Mouse (Mus musculus): Measurements from ENCODE around the gene Igdcc3.

The Igdcc3 gene

DNA sequence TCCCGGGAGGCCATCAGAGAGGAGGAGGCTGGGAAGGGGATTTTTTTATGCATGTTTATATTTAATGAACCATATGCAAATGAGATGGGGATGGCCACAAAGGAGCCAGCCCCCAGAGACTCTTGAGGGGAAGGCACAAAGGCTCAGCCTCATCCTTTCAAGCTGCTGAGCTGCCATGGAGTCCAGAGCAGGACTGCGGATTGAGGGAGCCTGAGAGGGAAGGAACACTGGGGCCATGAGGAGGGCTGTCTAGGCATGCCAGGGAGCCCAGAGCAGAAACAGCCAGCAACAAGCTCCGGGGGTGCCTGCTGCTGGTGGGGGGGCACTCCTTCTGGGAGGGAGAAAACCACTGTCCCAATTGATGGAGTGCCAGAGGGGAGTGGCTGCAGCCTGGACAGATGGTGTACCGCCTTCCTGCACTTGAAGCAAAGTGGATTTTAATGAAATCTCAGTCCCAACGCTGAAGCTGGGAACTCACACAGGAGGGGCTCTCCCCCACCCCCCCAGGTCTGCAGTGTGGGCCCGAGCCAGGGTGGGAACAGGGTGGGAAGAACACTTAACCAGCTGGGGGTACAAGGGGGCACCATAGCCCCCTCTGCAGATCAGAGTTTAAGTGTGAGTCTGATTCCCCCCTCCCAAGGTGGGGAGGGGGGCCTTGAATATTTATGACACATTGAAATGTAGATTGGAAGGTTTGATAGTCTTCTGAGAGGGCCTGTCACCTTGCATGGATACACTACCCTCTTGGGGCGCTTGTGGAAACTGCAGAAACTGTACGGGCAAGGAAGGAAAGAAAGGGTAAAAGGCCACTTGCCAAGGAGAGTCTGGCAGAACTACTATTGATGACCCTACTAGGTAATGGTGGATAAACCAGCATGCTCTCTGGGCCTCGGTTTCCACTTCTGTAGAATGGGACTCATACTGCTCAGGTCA is 35.2 kb downstream of the Igdcc3 start:
- DNase-seq (ENCODE audit: inconsistent ontology term), result no peak

GRCm38 (mm10) chr9:65177497-65177896 is 36.5 kb downstream of the Igdcc3 start:
- no peak for DNase-seq (ENCODE audit: inconsistent ontology term)

DNA sequence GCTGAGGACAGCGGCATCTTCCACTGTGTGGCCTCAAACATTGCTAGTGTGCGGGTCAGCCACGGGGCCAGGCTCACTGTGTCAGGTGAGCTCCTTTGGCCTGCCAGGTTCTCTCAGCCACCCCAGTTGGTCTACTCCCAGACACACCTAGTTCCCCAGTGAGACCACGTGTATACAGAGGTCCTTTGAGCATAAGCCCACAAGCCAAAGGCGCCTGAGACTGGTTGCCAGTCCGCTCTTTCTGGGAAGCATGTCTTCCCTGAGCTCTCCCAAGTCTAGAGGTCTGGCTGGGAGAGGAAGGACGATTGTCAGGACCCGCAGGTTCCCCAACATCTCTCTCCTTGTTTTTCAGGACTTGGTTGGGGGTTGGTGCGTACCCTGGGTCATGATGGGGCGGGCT is 36.9 kb downstream of the Igdcc3 start:
- DNase-seq (ENCODE audit: inconsistent ontology term), result no peak

DNA sequence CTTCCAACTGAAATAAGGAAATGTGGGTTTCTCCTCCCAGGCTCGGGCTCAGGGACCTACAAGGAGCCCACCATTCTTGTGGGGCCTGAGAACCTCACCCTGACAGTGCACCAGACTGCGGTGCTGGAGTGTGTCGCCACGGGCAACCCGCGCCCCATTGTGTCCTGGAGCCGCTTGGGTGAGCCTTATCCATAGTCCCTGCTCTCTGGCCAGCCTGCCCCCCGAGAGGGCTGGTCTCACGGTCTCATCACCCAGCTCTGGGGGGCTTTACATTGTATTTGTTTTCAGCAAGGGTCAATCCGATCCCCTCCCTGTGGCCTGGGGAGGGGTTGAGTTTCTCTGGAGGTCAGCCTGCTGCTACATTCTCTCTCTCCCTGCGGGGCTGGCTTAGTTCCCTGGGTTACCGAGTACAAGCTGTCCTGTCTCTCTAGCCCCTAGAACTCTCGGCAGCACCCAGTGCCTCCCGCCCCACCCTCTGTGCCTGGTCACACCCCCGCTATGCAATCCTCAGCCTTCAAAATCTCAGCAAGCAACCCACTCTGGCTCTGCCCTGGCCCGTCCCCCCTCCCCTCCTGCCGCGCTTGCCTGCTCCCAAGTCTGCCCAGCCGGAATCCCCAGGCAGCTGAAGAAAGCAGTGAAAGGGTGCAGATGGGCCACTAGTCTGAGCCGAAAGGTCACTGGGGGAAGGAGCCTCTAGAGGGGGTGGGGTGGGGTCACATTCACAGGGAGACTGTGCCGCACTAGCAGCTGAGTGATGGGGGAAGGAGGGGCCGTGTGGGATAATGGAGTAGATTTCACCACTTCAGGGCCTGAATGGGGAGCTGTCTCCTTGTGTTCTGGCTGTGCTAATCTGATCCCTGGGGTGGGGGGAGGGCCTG is 37.6 kb downstream of the Igdcc3 start:
- DNase-seq (ENCODE audit: inconsistent ontology term), result peak; percentile 44

DNA sequence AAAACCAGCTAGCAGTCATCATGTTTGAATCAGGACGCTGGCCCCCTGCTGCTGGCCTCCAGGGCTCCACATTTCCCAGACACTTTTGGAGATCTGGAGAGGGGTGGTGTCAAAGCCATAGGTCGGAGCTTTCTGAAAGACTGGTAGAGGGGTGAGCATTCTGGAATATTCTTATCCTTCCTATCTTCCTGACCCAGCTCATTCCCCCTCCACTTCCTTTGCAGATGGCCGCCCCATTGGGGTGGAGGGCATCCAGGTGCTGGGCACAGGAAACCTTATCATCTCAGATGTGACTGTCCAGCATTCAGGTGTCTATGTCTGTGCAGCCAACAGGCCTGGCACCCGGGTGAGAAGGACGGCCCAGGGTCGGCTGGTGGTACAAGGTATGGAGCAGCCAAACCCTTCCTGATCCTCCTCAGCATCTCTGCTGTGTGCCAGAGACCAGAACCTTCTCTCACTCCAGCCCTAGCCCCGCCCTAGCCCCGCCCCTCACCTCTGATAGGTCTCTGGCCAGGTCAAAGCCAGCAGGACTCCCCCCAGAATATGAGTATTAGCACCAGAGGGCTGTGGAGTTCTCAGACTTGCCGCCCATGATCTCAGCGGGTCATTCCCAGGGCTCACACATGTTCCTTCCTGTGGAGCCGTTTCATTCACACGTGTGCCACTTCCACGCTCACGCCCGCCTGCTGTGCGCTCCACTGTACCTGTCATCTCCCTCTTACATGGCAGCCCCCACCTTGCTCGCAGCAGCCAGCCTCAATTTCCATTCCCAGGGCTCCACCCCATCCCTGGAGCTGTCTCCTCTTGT is 39.0 kb downstream of the Igdcc3 start:
- no peak for DNase-seq (ENCODE audit: inconsistent ontology term)

GRCm38 (mm10) chr9:65188599-65188998 is 47.6 kb downstream of the Igdcc3 start:
- DNase-seq (ENCODE audit: inconsistent ontology term), result peak; percentile 71

DNA sequence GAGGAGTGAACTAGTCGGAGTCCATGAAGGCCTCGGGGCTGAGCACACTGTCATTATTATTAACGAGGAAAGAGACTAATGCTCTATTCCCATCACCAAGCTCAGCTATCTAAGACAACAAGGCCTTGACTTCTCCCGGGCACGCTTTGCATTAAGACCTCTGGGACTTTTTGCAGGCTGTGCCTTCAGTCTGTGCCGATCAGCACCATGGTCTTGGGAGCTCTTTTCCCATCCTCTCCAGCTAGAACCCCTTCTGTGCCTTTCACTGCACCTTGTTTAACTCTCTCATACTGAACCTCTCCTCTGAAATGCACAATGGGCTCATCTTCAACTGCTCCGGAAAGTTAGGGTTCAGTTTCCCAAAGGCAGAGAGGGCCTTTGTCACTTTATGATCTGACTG is 49.3 kb downstream of the Igdcc3 start:
- DNase-seq (ENCODE audit: inconsistent ontology term), result no peak

DNA sequence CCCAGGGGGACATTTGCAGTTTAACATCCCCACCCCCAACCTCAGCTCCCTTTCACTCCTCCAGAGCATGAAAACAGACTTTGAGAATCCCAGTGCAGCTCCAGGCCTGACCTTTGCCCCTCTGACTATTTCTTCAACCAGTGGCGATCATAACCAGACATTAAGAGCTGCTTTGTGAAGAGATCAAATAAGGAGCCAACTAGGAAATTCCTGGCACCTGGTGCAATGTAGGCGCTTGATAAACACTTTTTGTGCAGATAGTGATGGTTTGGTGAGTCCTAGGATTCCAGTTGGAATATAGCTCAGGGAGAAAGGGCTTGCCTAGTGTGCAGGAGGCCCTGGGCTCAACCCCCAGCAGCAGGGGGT is 50.4 kb downstream of the Igdcc3 start:
- no peak for DNase-seq (ENCODE audit: inconsistent ontology term)

GRCm38 (mm10) chr9:65191755-65192469 is 50.9 kb downstream of the Igdcc3 start:
- no peak for DNase-seq (ENCODE audit: inconsistent ontology term)

- DNase-seq (ENCODE audit: inconsistent ontology term), result no peak
Observed at GRCm38 (mm10) chr9:65193214-65193613, 52.2 kb downstream of the Igdcc3 start.

DNA sequence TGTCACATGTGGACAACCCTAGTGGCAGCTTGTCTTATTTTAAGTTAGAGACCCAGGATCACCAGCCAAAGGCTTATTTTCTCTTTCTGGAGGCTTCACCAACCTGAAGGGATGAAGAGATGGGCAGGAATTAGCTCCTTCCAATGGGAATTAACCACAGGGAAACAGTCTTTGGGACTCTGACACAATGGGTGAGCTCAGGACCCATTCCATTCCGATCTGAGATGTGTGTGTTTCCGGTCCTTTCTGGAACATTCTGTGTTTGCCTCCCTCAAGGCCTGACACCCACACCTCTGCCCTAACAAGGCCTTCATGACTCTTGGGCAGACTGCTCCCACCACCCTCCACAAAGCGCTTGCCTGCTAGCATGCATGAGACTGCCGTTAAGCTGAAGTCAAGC is 54.1 kb downstream of the Igdcc3 start, which contains the start of gene Parp16:
Gene Parp16 (plus strand): TSS at position 301 of the 400 bp plus-strand sequence.
- no peak for DNase-seq (ENCODE audit: inconsistent ontology term)

DNA sequence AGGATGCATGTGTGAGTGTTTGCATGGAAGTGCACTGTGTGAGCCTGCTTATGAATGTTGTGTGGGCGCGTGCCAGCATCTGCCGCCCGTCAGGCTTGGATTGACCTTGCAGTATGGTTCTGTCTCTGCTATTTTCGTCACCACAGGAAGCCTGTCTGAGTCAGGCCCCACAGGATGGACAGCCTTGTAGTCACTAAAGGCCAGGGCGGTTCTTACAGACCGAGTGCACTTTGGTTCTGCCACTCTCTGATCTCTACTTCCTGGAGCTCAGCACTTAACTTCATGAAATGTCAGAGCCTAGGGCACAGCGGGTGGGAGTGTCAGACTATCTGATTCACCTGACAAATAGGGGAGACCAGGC is 54.6 kb downstream of the Igdcc3 start:
- no peak for DNase-seq (ENCODE audit: inconsistent ontology term)

GRCm38 (mm10) chr9:65195982-65196737 is 55.2 kb downstream of the Igdcc3 start:
- DNase-seq (ENCODE audit: inconsistent ontology term), result peak; percentile 95

DNA sequence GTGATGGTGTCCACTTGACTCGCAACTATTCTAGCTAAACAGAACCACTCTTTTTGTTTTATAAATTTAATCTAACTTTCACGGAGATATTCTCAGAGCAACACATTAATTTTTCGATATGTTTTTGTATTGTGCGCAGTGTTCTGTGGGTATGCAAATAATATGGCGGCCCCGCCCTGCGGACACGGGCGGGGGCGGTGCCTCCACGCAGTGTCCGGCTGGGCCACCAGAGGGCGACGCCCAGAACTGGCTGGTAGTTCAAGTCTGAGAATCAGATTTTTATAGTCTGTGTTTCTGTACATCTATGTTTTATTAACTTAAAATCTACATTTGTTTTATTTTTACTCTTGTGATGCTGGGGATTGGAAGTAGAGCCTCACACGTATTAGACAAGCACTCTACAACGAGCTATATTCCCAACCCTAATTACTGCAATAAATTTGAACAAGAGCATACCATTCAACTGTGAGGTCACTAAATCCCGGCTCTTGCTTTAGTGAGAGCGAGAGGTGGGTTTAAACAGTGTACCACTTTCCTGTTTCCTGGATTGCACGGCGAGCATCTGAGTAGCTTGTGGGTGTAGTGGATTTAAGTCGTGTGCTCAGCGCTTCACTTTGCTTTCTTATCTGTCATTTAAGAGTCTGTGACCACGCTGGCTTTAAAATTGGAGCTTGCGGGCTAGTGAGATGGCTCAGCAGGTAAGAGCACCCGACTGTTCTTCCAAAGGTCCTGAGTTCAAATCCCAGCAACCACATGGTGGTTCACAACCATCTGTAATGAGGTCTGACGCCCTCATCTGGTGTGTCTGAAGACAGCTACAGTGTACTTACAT is 56.0 kb downstream of the Igdcc3 start:
- peak; percentile 92 for DNase-seq (ENCODE audit: inconsistent ontology term)

GRCm38 (mm10) chr9:65197826-65198225 is 56.8 kb downstream of the Igdcc3 start:
- no peak for DNase-seq (ENCODE audit: inconsistent ontology term)

- no peak for DNase-seq (ENCODE audit: inconsistent ontology term)
Observed at GRCm38 (mm10) chr9:65199723-65200122, 58.7 kb downstream of the Igdcc3 start.

DNA sequence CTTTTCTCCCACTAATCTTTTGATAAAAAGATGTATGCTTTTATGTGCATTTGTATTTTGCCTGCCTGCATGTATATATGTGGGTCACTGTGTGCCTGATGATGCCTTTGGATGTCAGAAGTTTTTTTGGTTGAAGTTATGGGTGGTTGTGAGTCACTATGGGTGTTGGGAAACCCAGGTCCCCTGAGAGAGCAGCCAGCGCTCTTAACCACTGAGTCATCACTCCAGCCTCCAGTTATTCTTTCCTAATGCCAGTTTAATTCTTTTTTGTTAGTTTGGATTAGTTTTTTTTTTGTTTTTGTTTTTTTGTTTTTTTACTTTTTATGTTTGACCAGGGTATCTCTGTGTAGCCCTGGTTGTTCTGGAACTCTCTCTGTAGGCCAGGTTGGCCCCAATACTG is 59.6 kb downstream of the Igdcc3 start:
- peak; percentile 83 for DNase-seq (ENCODE audit: inconsistent ontology term)

DNA sequence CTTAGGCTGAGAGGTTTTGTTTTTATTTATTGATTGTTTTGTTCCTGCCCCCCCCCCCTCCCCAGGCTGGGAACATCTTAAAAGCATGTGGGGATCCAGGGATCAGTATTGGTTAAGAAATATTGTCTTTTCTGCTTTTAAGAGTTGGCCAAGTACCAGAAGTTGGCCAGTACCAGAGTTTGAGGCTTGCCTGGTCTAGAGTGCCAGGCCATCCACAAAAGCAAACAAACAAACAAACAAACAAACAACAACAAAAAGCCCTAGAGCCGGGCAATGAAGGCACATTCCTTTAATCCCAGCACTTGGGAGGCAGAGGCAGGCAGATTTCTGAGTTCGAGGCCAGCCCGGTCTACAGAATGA is 60.0 kb downstream of the Igdcc3 start:
- DNase-seq (ENCODE audit: inconsistent ontology term), result peak; percentile 81

GRCm38 (mm10) chr9:65201381-65202164 is 60.6 kb downstream of the Igdcc3 start:
- DNase-seq (ENCODE audit: inconsistent ontology term), result peak; percentile 91

Data from Muller cell, postnatal 12 days (primary cell).